Mouse (Mus musculus): ENCODE results near the gene Teddm3. TPM values are rescaled to one million over a fixed set of nuclear protein-coding genes. Genes with fewer than 3 reads are reported as not detected.

Teddm3 gene
- 0.10 TPM in 1 of 2 replicates, not detected in the other for polyA plus RNA-seq (2012; rRNA removed)

GRCm38 (mm10) chr16:21153900-21154299 lies at the start of gene Teddm3:
Gene Teddm3 (minus strand): TSS chr16:21154000.

Other genes starting within 250 kb of the Teddm3 start
- gene Ephb3, start 50.8 kb upstream of the Teddm3 start, polyA plus RNA-seq (2012; rRNA removed) = 15.9 and 17.3 TPM in 2 replicates

All from ovary, adult 2 months (tissue).